Mouse (Mus musculus) E14TG2a.4 (cell line): ENCODE data around the gene Ccdc50.

ENCODE experiments used
- CTCF ChIP-seq: conservative IDR thresholded peaks from 2 replicates; pipeline ENCODE4 v1.5.1; 2014; ENCODE audit warnings: low read length
- NANOG ChIP-seq: IDR thresholded peaks from 2 replicates; pipeline ENCODE4 v1.6.1; 2014; ENCODE audit warnings: borderline replicate concordance, low read length, mixed read lengths

GRCm38 (mm10) chr16:27453396-27453795, 64.7 kb downstream of the Ccdc50 start:
- no peak for TF ChIP-seq CTCF
- no peak for TF ChIP-seq NANOG
